Mouse (Mus musculus) heart, embryonic 14.5 days (tissue): ENCODE data around the gene Agxt. TPM values are rescaled to one million over a fixed set of nuclear protein-coding genes. Genes with fewer than 3 reads are reported as not detected.
A peak's percentile ranks its signal among the peaks of the same experiment; 100 is the strongest.

Source experiments
- ATAC-seq: fragments of 200-750 bp; cut with Nextera tagmentation; 2 replicates; pipeline ENCODE4 v1.8.0; 2017; ENCODE audit warnings: low read depth, moderate TSS enrichment; ENCODE audit not compliant: insufficient number of reproducible peaks, insufficient read depth, low FRiP score
- H3K27ac ChIP-seq, 2 experiments: fragments of 200-500 bp in 1 of 2; fragments of 300-500 bp in 1 of 2; sonication (generic) in 1 of 2; replicated peaks in 1 of 2; 2 replicates each; pipeline ENCODE4 v1.5.1; 2012 to 2014; ENCODE audit warnings: low read depth in 2 of 2, low read length in 2 of 2, control low read depth in 1 of 2, mild to moderate bottlenecking in 1 of 2, mixed read lengths in 1 of 2; ENCODE audit not compliant: control insufficient read depth in 1 of 2, insufficient read depth in 1 of 2
- H3K27me3 ChIP-seq: fragments of 300-500 bp; sonication (generic); 2 replicates; pipeline ENCODE4 v1.6.1; 2014; ENCODE audit warnings: mild to moderate bottlenecking, low read length, control low read depth; ENCODE audit not compliant: control insufficient read depth, insufficient read depth
- H3K36me3 ChIP-seq: fragments of 300-500 bp; sonication (generic); 2 replicates; pipeline ENCODE4 v1.6.1; 2014; ENCODE audit warnings: mild to moderate bottlenecking, control low read depth, low read length, mixed read lengths; ENCODE audit not compliant: control insufficient read depth, insufficient read depth
- H3K4me1 ChIP-seq, 2 experiments: fragments of 200-500 bp in 1 of 2; fragments of 300-500 bp in 1 of 2; sonication (generic) in 1 of 2; 2 replicates each; pipeline ENCODE4 v1.6.1; 2012 to 2014; ENCODE audit warnings: low read length in 2 of 2, control low read depth in 1 of 2, mixed read lengths in 1 of 2; ENCODE audit not compliant: control insufficient read depth in 2 of 2, insufficient read depth in 2 of 2
- H3K4me2 ChIP-seq: fragments of 300-500 bp; sonication (generic); 2 replicates; pipeline ENCODE4 v1.6.1; 2014; ENCODE audit warnings: mild to moderate bottlenecking, low read length
- H3K4me3 ChIP-seq, 2 experiments: fragments of 200-500 bp in 1 of 2; fragments of 300-500 bp in 1 of 2; sonication (generic) in 1 of 2; 2 replicates each; pipeline ENCODE4 v1.5.1; 2012 to 2014; ENCODE audit warnings: low read length in 2 of 2, mild to moderate bottlenecking in 2 of 2, control low read depth in 1 of 2, low read depth in 1 of 2, moderate library complexity in 1 of 2; ENCODE audit not compliant: control insufficient read depth in 1 of 2, insufficient read depth in 1 of 2
- H3K9ac ChIP-seq: fragments of 300-500 bp; sonication (generic); 2 replicates; pipeline ENCODE4 v1.6.1; 2014; ENCODE audit warnings: mild to moderate bottlenecking, low read length
- H3K9me3 ChIP-seq: fragments of 300-500 bp; sonication (generic); 2 replicates; pipeline ENCODE4 v1.6.1; 2016; ENCODE audit warnings: low read length, control low read depth; ENCODE audit not compliant: control insufficient read depth
- WGBS: fragments of 180-500 bp; shearing (Covaris S2); extraction: QIAGEN DNeasy Blood & Tissue Kit; methylation state at CpG from one replicate; pipeline ENCODE4 v1.1.7; 2014; 5-methylcytosine and 5-hydroxymethylcytosine counted together
- polyA plus RNA-seq: library from polyadenylated mRNA; unstranded; fragments of >200 nt; fragmentation: Nextera tagmentation; extraction: Ambion mirVana; gene quantifications from 2 replicates; pipeline ENCODE4 v1.2.1, GENCODE M21; 2014

Gene Agxt
- polyA plus RNA-seq, 1 experiment from 2014 or later = not detected

DNA sequence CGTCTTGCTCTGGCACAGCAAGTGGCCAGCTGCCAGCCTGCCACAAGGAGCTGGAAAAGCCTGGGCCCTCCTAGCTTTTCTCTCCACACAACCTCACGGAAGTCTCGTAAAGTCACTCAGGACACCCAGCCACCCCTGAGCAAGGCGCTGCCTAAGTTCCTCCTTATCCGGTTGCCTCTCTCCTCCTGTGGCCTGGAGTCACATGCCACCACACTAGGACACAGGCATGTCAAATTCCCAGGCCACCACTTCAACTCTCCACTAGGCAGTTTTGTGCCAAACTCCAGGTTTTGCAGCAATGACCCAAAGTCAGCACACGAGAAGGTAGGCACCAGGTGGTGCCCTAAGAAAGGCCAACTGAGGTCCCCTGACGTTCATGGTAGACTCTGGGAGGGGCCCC, 27.5 kb downstream of the Agxt start:
- 82% methylated on average over 7 of the region's 7 CpGs for WGBS
- Histone ChIP-seq H3K27me3 (peaks cover 11% of the 10 kb centered on the region; the same call in 1 of the 2 replicates), H3K36me3 (no peaks in the 10 kb centered on the region), H3K27ac (no peak overlapping the region), H3K9ac (no peak overlapping the region), H3K4me3 (no peak overlapping the region), H3K4me1 (peaks cover 0 to 12% of the 10 kb centered on the region in 2 experiments; a peak in 1 of 4 replicates), H3K4me2 (no peak overlapping the region), H3K9me3 (no peaks in the 10 kb centered on the region)
- ATAC-seq = no peak

DNA sequence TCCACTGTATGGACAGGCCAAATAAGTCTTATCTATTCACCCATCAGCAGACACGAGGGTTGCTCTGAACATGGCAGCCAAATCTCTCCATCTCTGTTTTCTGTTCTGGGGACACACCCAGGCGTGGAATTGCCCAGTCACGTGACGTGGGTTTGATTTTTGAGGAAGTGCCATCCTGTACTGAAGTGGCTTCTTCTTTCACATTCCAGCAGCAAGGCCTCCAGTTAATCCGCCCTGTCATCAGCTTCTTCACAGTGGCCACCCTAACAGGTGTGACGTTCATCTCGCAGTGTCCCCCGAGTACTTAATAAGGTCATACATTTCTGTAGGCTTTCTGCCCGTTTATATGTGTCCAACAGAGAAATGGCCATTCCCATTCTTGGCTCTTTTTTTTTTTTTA, 30.4 kb downstream of the Agxt start:
- WGBS = 40% methylated on average over 9 of the region's 9 CpGs
- no peak for ATAC-seq

DNA sequence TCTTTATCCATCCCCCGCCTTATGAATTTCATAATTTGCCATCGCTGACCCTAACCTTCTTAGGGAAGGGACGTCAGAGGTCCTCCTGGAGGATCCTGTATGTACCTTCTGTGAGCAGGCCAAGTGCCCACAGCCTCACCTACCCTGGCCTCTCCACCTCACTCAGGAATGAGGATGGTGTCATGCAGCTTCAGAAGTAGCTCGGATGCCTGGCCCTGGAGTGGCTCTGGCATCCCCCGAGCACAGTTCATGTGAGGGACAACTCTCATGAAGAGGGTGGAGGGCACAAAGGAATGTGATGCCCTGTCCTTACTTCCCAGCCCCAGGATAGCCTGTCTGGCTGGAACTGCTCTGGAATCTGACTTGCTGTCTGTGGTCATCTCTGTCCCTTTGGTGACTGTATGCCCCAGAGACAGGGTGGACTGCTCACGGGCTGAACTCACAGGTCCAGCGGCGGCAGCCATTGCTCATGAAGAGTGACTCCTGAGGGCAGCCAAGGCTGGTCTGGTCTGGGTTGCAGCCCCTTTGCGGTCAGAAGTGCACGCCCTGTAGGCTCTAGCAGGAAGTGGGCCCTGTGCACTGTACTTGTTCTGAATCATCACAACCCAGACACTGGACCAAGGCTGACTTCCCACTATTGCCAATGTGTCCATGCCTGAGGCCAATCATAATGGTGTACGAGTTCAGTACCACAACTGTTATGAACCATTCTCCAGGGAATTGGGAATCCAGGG, 31.5 kb downstream of the Agxt start:
- Histone ChIP-seq H3K27ac (no peak overlapping the region), H3K4me2 (no peak overlapping the region), H3K4me1 (peaks cover 0 to 8% of the 10 kb centered on the region in 2 experiments; a peak in 1 of 4 replicates), H3K9ac (no peak overlapping the region), H3K9me3 (no peaks in the 10 kb centered on the region), H3K27me3 (peaks cover 30% of the 10 kb centered on the region), H3K36me3 (no peaks in the 10 kb centered on the region), H3K4me3 (no peak overlapping the region)
- no peak for ATAC-seq
- 78% methylated on average over 11 of the region's 11 CpGs for WGBS

More for the DNA sequence above, 30.4 kb downstream of the Agxt start:
- peaks cover 0 to 8% of the 10 kb centered on the region in 2 experiments; a peak in 1 of 4 replicates for H3K4me1 ChIP-seq
- H3K27me3 ChIP-seq = peaks cover 27% of the 10 kb centered on the region
- no peak overlapping the region for H3K27ac ChIP-seq
- H3K9me3 ChIP-seq = no peaks in the 10 kb centered on the region
- H3K36me3 ChIP-seq = no peaks in the 10 kb centered on the region
- H3K9ac ChIP-seq = no peak overlapping the region
- no peak overlapping the region for H3K4me2 ChIP-seq
- H3K4me3 ChIP-seq = no peak overlapping the region

DNA sequence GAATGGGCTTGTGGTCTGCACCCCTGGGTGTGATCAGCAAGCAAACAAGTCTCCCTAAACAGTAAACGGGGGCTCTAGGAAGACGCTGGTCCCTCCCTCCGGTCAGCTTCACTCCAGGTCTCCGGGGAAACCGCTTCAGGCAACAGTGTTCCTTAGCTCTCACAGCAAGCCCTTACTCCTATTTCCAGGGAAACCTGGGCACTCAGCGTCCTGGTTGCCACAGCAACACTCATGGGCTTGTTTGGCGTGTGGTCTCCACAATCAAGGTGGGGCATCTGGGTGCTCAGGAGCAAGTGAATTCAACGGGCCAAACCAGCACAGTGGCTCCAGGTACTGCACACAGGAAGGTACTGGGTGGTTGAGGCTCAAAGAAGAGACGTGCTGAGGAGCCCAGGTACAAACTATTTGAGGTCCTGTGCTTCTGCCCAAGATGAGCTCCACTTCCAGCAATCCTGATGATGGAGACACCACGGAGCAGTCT, 33.3 kb downstream of the Agxt start, which contains the start of gene Crocc2:
Gene Crocc2, plus strand, starts transcription at position 431 of the 481 bp plus-strand sequence.
- Histone ChIP-seq H3K27me3 (peaks cover 41% of the 10 kb centered on the region), H3K36me3 (no peaks in the 10 kb centered on the region), H3K4me1 (peaks cover 0 to 8% of the 10 kb centered on the region in 2 experiments; a peak in 1 of 4 replicates), H3K4me3 (no peak within 1 kb of the TSS), H3K9me3 (no peaks in the 10 kb centered on the region), H3K4me2 (no peak within 1 kb of the TSS), H3K9ac (no peak within 1 kb of the TSS), H3K27ac (no peak within 1 kb of the TSS)
- ATAC-seq = no peak
- WGBS = 46% methylated on average over 10 of the region's 10 CpGs

DNA sequence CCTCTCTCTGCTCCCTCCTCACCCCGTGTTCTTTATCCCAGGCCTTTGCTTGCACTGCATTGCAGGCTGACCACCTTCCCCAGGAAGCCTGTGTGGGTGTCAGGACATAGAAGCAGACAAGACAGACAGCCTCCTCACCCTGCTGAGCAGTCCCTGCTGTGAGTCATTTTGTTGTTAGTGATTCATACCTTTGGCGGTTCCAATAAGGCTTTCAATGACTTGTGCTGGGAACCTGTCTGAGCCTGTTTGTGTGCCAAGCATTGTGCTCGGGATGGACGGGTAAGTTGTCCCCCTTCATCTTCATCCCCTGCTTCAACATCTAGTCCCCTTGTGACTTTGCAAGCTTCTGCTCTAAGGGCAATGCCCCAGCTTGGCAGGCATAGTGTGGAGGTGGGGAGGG, 38.6 kb downstream of the Agxt start:
- no peak for ATAC-seq
- Histone ChIP-seq H3K27me3 (peaks cover 53% of the 10 kb centered on the region), H3K27ac (no peak overlapping the region), H3K9ac (no peak overlapping the region), H3K36me3 (no peaks in the 10 kb centered on the region), H3K4me1 (peaks cover 11 to 17% of the 10 kb centered on the region in 2 experiments; a peak in 3 of 4 replicates), H3K4me3 (no peak overlapping the region), H3K9me3 (no peaks in the 10 kb centered on the region), H3K4me2 (no peak overlapping the region)
- WGBS = 64% methylated on average over 4 of the region's 4 CpGs

DNA sequence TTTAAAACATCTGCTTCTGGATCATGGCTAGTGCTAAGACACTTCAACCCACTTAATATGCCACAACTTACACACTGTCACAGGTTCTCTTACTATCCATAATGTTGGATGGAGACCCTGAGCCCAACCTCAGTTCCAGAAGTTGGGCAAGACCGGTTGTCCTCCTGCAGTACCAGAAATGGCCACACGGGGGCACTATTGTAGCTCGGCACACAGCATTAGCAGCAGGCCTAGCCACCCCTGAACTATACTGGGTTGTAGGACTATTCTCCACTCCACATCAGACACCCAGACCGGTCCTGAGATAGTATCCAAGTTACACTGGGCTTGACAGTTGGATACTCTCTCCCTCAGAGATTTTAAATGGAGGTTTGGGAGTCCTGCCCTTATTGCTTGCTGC, 39.4 kb downstream of the Agxt start:
- Histone ChIP-seq H3K36me3 (no peaks in the 10 kb centered on the region), H3K9ac (no peak overlapping the region), H3K4me1 (peaks cover 14 to 18% of the 10 kb centered on the region in 2 experiments; a peak in 3 of 4 replicates), H3K9me3 (no peaks in the 10 kb centered on the region), H3K4me2 (no peak overlapping the region), H3K27me3 (peaks cover 46% of the 10 kb centered on the region), H3K4me3 (no peak overlapping the region), H3K27ac (no peak overlapping the region)
- WGBS = 0% methylated on average over 4 of the region's 4 CpGs
- no peak for ATAC-seq

DNA sequence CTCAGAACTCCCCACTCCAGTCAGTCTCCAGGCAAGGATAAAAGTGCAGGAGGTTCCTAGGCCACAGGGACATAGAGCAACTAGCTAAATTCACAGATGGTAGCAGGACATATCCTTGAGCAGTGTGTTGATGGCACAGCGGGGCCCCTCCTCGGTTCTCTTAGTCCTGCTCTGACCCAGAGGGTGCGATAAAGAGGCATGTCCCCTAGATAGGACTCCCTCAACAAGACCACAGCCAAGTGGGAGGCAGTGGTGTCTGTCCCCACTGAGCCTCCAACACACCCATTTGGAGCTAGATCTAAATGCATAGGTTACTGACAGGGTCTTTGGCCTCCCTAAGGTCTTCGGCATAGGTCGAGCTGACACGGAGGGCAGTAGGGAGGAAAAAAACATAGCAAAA, 40.8 kb downstream of the Agxt start:
- ATAC-seq = no peak
- 22% methylated on average over 6 of the region's 6 CpGs for WGBS

More for the DNA sequence above, 40.8 kb downstream of the Agxt start:
- Histone ChIP-seq H3K9ac (no peak overlapping the region), H3K4me3 (no peak overlapping the region), H3K4me2 (peak overlapping the region; percentile 77), H3K27me3 (peaks cover 38% of the 10 kb centered on the region), H3K36me3 (no peaks in the 10 kb centered on the region), H3K9me3 (no peaks in the 10 kb centered on the region), H3K4me1 (peaks cover 14 to 18% of the 10 kb centered on the region in 2 experiments; a peak in 3 of 4 replicates), H3K27ac (no peak overlapping the region)
